Mouse (Mus musculus) cerebellum, postnatal 36 days (tissue): Measurements from ENCODE around the gene 4931428L18Rik.

Source experiments
- DNase-seq, 2 experiments: peaks; one replicate each; pipeline ENCODE4 v3.0.0; 2021 to 2022; ENCODE audit warnings: mixed read lengths in 2 of 2

Gene 4931428L18Rik

GRCm38 (mm10) chr1:31150546-31150945 lies 71.9 kb downstream of the 4931428L18Rik start:
- no peak for DNase-seq

DNA sequence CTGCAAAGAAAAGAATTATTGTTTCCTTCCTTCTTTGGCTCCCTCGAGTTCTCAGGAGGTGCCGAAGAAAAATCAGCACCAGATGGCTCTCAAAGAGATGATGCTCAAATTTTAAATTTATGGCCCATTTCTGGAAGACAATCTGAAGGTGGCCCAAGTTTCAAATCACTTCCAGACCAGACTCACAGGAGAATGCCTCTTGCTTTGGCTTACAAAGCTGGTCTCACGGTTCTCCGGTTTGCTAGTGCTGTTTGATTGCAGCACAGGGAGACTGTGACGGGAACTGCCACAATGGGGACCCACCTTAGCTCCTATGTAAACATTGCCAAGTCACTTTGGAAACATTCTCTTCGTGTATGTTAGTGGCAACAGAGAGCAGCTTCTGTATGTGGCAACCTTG lies 72.8 kb downstream of the 4931428L18Rik start:
- no peak for DNase-seq

DNA sequence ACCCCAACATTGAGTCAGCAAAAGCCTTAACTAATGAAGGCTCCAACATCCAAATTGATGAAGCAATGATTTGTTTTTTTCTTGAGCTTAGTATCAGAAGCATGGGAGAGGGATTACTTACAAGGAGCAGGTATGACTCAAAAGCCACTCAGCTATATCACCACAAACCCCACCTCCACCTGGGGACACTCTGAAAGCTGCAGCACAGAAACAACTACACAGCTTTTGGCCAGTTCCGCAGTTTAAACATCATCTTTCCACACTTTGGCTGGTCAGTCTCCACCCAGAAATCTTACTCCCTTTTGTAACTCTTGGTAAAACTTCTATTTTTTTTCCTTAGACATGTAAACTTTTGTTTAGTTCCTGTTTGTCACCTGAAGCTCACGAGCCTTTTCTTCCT lies 78.9 kb downstream of the 4931428L18Rik start:
- DNase-seq: no peak

- no peak for DNase-seq
These were observed 80.0 kb downstream of the 4931428L18Rik start for GRCm38 (mm10) chr1:31142288-31143094.

- DNase-seq: no peak
These were observed 84.1 kb downstream of the 4931428L18Rik start for GRCm38 (mm10) chr1:31138387-31138786.

GRCm38 (mm10) chr1:31113466-31113865 lies 109.0 kb downstream of the 4931428L18Rik start:
- no peak for DNase-seq

- no peak for DNase-seq
These were observed 114.5 kb downstream of the 4931428L18Rik start for GRCm38 (mm10) chr1:31107961-31108360.

DNA sequence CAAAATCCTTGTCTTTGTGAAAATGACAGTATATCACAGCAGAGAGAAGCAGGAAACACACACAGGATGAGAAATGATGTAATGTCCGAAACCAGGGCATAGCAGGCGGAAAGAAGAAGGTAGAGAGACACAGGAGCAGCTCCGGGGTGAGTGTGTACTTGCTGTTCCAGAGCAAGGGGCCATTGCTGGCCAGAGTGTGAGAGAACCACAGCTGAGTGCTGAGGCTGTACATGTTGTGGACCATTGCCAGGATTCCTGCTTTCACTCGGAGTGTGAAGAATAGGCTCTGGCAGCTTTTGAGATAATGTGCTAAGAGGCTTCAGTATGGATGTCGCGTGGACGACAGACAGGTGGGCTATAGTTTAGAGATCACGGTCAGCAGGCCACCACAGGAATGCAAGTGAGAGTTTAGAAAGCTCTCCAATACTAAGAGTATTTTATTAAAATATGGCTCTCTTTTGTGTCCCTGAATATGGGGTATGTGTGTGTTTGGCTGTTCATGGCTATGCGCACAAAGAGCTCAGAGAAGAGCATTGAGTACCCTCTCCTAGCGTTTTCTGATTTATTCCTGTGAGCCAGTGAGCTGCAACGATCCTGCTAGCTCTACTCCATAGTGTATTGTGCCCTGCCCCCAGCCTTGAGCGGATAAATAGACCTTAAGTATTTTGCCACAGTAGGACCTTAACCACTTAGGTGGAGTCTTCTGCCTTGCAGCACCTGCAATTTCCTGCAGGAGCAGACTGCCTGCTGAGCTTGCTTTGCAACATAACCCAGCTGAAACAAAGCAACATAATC lies 119.4 kb downstream of the 4931428L18Rik start:
- peak; percentile 5 to 17 for DNase-seq

DNA sequence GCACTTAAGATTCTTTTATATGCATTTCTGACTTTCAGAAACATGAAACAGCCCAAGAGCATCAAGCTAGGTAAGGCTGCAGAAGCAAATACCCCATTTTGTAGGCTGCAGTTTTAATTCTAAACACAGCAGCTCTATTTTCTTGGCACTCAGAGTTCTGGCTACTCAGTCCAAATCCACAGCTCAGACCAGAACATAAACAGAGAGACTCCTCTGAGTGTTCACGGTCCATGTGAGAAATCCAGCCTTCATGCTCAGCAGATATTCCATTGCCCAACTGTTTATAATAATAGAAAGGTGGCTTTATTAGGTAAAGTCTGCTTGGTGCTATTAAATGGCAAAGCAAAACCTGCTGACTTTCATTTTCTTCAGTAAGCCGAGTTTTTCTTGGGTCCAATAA lies 120.2 kb downstream of the 4931428L18Rik start:
- no peak for DNase-seq

DNA sequence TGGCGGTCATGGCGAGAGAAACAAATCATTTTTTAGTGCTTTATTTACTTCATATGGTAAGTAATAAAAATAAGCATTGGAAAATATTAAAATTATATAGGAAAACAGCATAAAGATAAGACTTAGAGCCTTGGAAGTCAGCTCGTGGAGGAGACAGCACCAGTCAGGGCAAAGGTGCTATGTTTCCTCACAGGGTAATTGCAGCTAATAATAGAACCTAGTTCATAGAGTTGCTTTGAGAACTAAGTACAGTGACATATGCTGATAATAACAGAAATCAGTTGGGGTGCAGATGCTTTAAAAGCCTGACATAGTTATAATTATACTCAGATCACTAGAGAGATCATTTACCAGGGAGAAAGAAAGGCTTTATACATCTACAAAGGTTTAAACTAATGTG lies 125.3 kb downstream of the 4931428L18Rik start:
- no peak for DNase-seq

DNA sequence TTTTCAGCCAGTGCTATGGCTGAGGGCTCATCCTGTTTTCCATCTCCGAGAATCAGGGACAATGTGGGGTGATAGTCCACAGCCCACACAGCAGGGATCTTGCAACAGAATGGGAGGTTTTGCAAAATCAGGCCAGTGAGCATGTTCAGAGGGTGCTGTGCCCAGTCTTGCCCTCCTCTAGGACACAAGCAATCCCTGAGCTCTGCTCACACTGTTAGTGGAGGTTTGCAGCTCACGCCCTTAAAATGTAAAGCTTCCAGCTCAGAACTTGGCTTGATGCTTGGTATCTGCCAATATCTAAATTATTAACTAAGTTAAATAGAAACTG lies 126.1 kb downstream of the 4931428L18Rik start:
- DNase-seq: no peak

DNA sequence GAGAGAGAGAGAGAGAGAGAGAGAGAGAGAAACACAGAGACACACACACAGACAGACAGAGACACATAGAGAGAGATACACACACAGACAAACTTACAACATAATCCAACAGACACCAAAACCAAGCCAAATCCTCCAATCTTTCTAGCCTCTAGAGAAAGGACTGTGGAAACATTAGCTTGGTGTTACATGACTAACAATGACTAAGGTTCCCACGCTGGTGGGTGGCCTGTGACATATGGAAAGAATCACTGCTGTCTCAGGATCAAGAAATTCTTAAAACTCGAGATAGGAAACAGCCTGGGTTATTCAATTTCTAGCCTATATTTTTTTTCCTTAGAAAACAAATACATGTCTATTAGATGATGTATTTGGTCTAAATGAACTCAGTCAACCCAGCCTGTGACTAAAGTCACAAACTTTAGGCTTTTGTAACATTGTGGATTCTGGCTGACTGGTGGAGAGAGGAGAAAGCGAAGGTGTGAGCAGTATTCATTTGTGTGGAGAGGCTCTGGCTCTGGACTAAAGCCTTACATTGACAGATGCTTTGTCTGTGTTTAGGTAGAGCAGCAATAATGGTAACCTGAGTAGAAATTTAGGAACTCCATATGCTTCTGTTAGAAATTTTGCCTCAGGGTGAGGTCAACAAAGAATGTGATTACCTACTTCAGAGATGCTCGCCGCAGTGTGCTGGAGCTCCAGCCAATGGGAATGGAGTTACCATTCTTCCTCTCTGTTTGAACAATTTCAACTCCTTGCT lies 126.6 kb downstream of the 4931428L18Rik start:
- DNase-seq: no peak

- no peak for DNase-seq
These were observed 127.7 kb downstream of the 4931428L18Rik start for GRCm38 (mm10) chr1:31094792-31095191.

GRCm38 (mm10) chr1:31093939-31094338 lies 128.5 kb downstream of the 4931428L18Rik start:
- DNase-seq: no peak

DNA sequence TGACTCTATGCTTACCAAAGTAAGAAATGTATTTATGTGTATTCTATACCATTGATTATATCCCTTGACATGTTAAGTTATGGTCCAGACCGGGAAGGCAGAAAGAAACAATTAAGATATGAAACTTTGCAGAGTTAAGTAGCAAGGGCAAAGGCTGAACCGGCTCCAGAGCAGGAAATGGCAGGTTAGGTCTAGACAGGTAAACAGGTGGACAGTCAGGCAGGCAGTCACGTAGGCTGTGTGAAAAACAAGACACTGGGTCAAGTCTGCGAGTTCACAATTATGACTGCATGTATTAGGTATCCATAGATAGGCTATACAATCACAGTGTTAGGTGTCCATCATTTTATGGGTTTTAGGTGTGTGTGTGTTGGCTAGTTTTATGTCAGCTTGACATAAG lies 133.8 kb downstream of the 4931428L18Rik start:
- no peak for DNase-seq

- no peak for DNase-seq
These were observed 149.7 kb downstream of the 4931428L18Rik start for GRCm38 (mm10) chr1:31072523-31073370.

GRCm38 (mm10) chr1:31071209-31071608 lies 151.3 kb downstream of the 4931428L18Rik start:
- no peak for DNase-seq

DNA sequence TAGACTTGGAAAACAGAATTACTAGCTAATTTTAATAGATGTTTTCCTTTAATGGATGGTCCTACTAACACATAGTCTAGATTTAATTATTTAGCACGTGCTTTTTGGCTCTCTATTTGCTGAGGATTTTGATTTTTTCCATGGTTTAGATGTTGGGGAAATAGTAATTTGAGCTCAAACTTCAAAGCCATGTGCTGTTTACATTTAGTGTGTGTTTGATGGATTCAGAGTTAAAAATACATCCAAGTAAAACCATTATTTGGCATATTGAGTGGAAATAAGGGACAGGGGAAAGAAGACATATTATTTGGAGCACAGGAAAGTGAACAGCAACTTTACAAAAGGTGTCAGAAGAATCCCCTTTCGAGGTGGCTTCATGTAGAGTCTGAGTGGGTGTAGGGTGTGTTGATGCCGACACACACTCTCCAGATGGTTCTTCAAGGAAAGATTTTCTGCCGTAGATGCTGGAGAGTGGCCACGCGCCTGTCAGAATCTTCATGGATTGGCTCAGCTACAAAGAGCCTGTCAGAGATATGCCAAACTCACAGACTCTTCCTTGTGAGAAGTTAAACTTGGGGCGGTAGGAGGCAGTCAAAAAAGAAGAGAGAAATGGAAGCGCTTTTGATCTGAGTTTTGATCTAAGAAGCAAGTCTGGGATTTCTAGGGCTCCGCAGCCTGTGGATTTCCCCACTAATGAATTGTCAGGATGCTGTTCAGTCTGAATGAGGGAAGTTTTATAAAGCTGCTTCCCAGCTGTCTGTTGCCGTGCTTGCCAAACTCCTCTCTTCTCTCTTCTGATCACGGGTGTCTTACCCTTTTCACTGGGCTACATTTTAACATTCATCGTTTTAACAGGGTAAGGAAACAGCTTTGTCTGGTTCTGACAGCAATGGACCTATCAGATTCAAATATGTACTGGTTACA lies 157.4 kb downstream of the 4931428L18Rik start:
- DNase-seq: no peak

GRCm38 (mm10) chr1:31059806-31060205 lies 162.7 kb downstream of the 4931428L18Rik start:
- DNase-seq: no peak

DNA sequence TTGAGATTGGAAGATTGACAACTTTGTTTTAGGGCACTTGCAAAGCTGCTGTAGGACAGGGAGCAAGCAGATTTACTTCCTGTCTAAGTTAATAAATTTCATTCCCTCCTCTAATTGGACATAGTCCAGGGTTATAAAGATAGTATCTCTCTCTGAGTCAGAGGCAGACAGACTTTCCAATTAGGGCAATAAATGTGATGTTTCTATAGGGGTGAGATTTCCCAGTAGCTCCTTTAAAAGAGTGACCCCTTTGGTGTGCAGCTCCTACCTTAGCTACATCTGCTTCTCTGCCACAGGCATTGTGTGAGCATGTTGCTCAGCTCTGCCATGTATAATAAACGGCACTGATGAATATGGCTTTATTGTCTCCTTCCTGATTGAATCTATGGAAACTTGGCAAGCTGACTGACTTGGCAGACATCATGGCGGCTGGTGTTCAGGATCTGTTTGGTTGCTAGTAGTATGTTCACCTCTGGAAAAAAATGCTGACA lies 163.6 kb downstream of the 4931428L18Rik start:
- no peak for DNase-seq

- no peak for DNase-seq
These were observed 164.3 kb downstream of the 4931428L18Rik start for GRCm38 (mm10) chr1:31058196-31058595.
